Mouse (Mus musculus) cerebellum, adult 2 months (tissue): ENCODE results near the gene Fgfr2.

Experiments
- CTCF ChIP-seq: fragments of 200-500 bp; IDR thresholded peaks from 2 replicates; pipeline ENCODE4 v1.5.1; 2011; ENCODE audit warnings: low read depth, mild to moderate bottlenecking, control low read depth, low read length, moderate library complexity, borderline replicate concordance; ENCODE audit not compliant: insufficient read depth
- POLR2A ChIP-seq: fragments of 200-500 bp; IDR thresholded peaks from 2 replicates; pipeline ENCODE4 v1.6.1; 2011; ENCODE audit warnings: low read length, control low read depth, borderline replicate concordance; ENCODE audit not compliant: insufficient read depth

GRCm38 (mm10) chr7:131713076-131713475 lies 1410.1 kb downstream of the Fgfr2 start:
- no peak for TF ChIP-seq CTCF
- TF ChIP-seq POLR2A, result no peak
